Mouse (Mus musculus) midbrain, embryonic 16.5 days (tissue): Measurements from ENCODE around the gene Ak5. TPM values are rescaled to one million over a fixed set of nuclear protein-coding genes. Genes with fewer than 3 reads are reported as not detected.

Experiments
- ATAC-seq: fragments of 200-750 bp; cut with Nextera tagmentation; 2 replicates; pipeline ENCODE4 v1.8.0; 2017; ENCODE audit warnings: moderate TSS enrichment
- H3K27ac ChIP-seq: fragments of 300-500 bp; sonication (generic); 2 replicates; pipeline ENCODE4 v1.5.1; 2014; ENCODE audit warnings: mild to moderate bottlenecking, low read length, mixed read lengths
- H3K27me3 ChIP-seq: fragments of 300-500 bp; sonication (generic); 2 replicates; pipeline ENCODE4 v1.6.1; 2014; ENCODE audit warnings: low read depth, low read length, mixed read lengths; ENCODE audit not compliant: control insufficient read depth, insufficient read depth
- H3K36me3 ChIP-seq: fragments of 300-500 bp; sonication (generic); 2 replicates; pipeline ENCODE4 v1.6.1; 2014; ENCODE audit warnings: mild to moderate bottlenecking, low read length, moderate library complexity, mixed read lengths; ENCODE audit not compliant: control insufficient read depth, insufficient read depth
- H3K4me1 ChIP-seq: fragments of 300-500 bp; sonication (generic); 2 replicates; pipeline ENCODE4 v1.6.1; 2014; ENCODE audit warnings: mild to moderate bottlenecking, low read length, mixed read lengths; ENCODE audit not compliant: control insufficient read depth, insufficient read depth
- H3K4me2 ChIP-seq: fragments of 300-500 bp; sonication (generic); 2 replicates; pipeline ENCODE4 v1.6.1; 2014; ENCODE audit warnings: mild to moderate bottlenecking, low read length, mixed read lengths
- H3K4me3 ChIP-seq: fragments of 300-500 bp; sonication (generic); 2 replicates; pipeline ENCODE4 v1.5.1; 2014; ENCODE audit warnings: low read depth, mild to moderate bottlenecking, low read length, moderate library complexity, mixed read lengths
- H3K9ac ChIP-seq: fragments of 300-500 bp; sonication (generic); 2 replicates; pipeline ENCODE4 v1.6.1; 2014; ENCODE audit warnings: low read depth, low read length, mixed read lengths
- H3K9me3 ChIP-seq: fragments of 300-500 bp; sonication (generic); replicated peaks from 2 replicates; pipeline ENCODE4 v1.6.1; 2014; ENCODE audit warnings: mild to moderate bottlenecking, low read length, mixed read lengths; ENCODE audit not compliant: control insufficient read depth, poor library complexity, severe bottlenecking
- WGBS: fragments of 180-500 bp; shearing (Covaris S2); extraction: QIAGEN DNeasy Blood & Tissue Kit; methylation state at CpG from one replicate; pipeline ENCODE4 v1.1.7; 2014; 5-methylcytosine and 5-hydroxymethylcytosine counted together
- polyA plus RNA-seq: library from polyadenylated mRNA; unstranded; fragments of >200 nt; fragmentation: Nextera tagmentation; extraction: Ambion mirVana; gene quantifications from 2 replicates; pipeline ENCODE4 v1.2.1, GENCODE M21; 2015

Gene Ak5
- polyA plus RNA-seq, 1 experiment from 2014 or later = 20.9 TPM

- WGBS = 91% methylated on average over 7 of the region's 7 CpGs
- H3K4me3 ChIP-seq = no peak overlapping the region
- H3K36me3 ChIP-seq = no peaks in the 10 kb centered on the region
- ATAC-seq = no peak
- no peaks in the 10 kb centered on the region for H3K27me3 ChIP-seq
- no peaks in the 10 kb centered on the region for H3K9me3 ChIP-seq
- no peak overlapping the region for H3K27ac ChIP-seq
- H3K9ac ChIP-seq = no peak overlapping the region
- peaks cover 3% of the 10 kb centered on the region for H3K4me1 ChIP-seq
- H3K4me2 ChIP-seq = no peak overlapping the region
These were observed 147.1 kb downstream of the Ak5 start for GRCm38 (mm10) chr3:152521054-152521453.

- H3K4me2 ChIP-seq = no peak overlapping the region
- no peaks in the 10 kb centered on the region for H3K27me3 ChIP-seq
- 83% methylated on average over 3 of the region's 3 CpGs for WGBS
These were observed 148.1 kb downstream of the Ak5 start for GRCm38 (mm10) chr3:152520074-152520473.

GRCm38 (mm10) chr3:152519556-152519955 lies 148.6 kb downstream of the Ak5 start:
- Histone ChIP-seq H3K9me3 (no peaks in the 10 kb centered on the region), H3K4me1 (peaks cover 10% of the 10 kb centered on the region), H3K4me2 (no peak overlapping the region), H3K4me3 (no peak overlapping the region), H3K27me3 (no peaks in the 10 kb centered on the region), H3K27ac (no peak overlapping the region), H3K9ac (no peak overlapping the region), H3K36me3 (no peaks in the 10 kb centered on the region)
- WGBS = 95% methylated on average over 10 of the region's 10 CpGs
- no peak for ATAC-seq

More at GRCm38 (mm10) chr3:152520074-152520473, 148.1 kb downstream of the Ak5 start:
- H3K9me3 ChIP-seq = no peaks in the 10 kb centered on the region
- H3K9ac ChIP-seq = no peak overlapping the region
- no peak for ATAC-seq
- H3K4me1 ChIP-seq = peaks cover 7% of the 10 kb centered on the region
- no peak overlapping the region for H3K4me3 ChIP-seq
- H3K36me3 ChIP-seq = no peaks in the 10 kb centered on the region
- no peak overlapping the region for H3K27ac ChIP-seq

- Histone ChIP-seq H3K27ac (peak overlapping the region; percentile 69), H3K4me1 (peaks cover 10% of the 10 kb centered on the region), H3K9me3 (no peaks in the 10 kb centered on the region), H3K36me3 (no peaks in the 10 kb centered on the region), H3K4me3 (no peak overlapping the region), H3K9ac (no peak overlapping the region), H3K4me2 (no peak overlapping the region), H3K27me3 (no peaks in the 10 kb centered on the region)
- no peak for ATAC-seq
- 51% methylated on average over 3 of the region's 3 CpGs for WGBS
These were observed 151.6 kb downstream of the Ak5 start for GRCm38 (mm10) chr3:152516569-152516968.

- Histone ChIP-seq H3K4me1 (peaks cover 10% of the 10 kb centered on the region), H3K27ac (peak overlapping the region; percentile 69), H3K36me3 (no peaks in the 10 kb centered on the region), H3K27me3 (no peaks in the 10 kb centered on the region), H3K9me3 (no peaks in the 10 kb centered on the region), H3K9ac (no peak overlapping the region), H3K4me2 (no peak overlapping the region), H3K4me3 (no peak overlapping the region)
- 0 out of 2 replicates have a peak, but pooled peaks have one; percentile 36 for ATAC-seq
- WGBS = 18% methylated on average over 6 of the region's 6 CpGs
These were observed 152.2 kb downstream of the Ak5 start for GRCm38 (mm10) chr3:152515959-152516358.

GRCm38 (mm10) chr3:152512517-152512916 lies 155.6 kb downstream of the Ak5 start:
- Histone ChIP-seq H3K9me3 (no peaks in the 10 kb centered on the region), H3K27ac (no peak overlapping the region), H3K4me1 (peaks cover 10% of the 10 kb centered on the region), H3K36me3 (no peaks in the 10 kb centered on the region), H3K27me3 (no peaks in the 10 kb centered on the region), H3K4me3 (no peak overlapping the region), H3K9ac (no peak overlapping the region), H3K4me2 (no peak overlapping the region)
- no peak for ATAC-seq
- WGBS = 83% methylated on average over 2 of the region's 2 CpGs

GRCm38 (mm10) chr3:152509268-152509667 lies 158.9 kb downstream of the Ak5 start:
- Histone ChIP-seq H3K9me3 (no peaks in the 10 kb centered on the region), H3K36me3 (no peaks in the 10 kb centered on the region), H3K9ac (no peak overlapping the region), H3K27ac (no peak overlapping the region), H3K4me2 (no peak overlapping the region), H3K4me1 (no peaks in the 10 kb centered on the region; the same call in 1 of the 2 replicates), H3K4me3 (no peak overlapping the region), H3K27me3 (no peaks in the 10 kb centered on the region)
- no peak for ATAC-seq
- WGBS = 91% methylated on average over 7 of the region's 7 CpGs

GRCm38 (mm10) chr3:152508419-152508993 lies 159.7 kb downstream of the Ak5 start:
- ATAC-seq = peak; percentile 72; the same call in 1 of the 2 replicates
- H3K36me3 ChIP-seq = no peaks in the 10 kb centered on the region
- 39% methylated on average over 12 of the region's 12 CpGs for WGBS
- no peaks in the 10 kb centered on the region for H3K27me3 ChIP-seq
- no peaks in the 10 kb centered on the region for H3K9me3 ChIP-seq
- H3K27ac ChIP-seq = no peak overlapping the region
- H3K4me1 ChIP-seq = no peaks in the 10 kb centered on the region; the same call in 1 of the 2 replicates
- no peak overlapping the region for H3K4me3 ChIP-seq
- H3K9ac ChIP-seq = 0 out of 2 replicates have a peak overlapping the region, but pooled peaks have one; percentile 14
- no peak overlapping the region for H3K4me2 ChIP-seq

- 65% methylated on average over 8 of the region's 8 CpGs for WGBS
- H3K9ac ChIP-seq = no peak overlapping the region
- no peak overlapping the region for H3K4me3 ChIP-seq
- H3K4me2 ChIP-seq = no peak overlapping the region
- ATAC-seq = no peak
- no peaks in the 10 kb centered on the region for H3K36me3 ChIP-seq
- no peaks in the 10 kb centered on the region; the same call in 1 of the 2 replicates for H3K4me1 ChIP-seq
- no peak overlapping the region for H3K27ac ChIP-seq
- no peaks in the 10 kb centered on the region for H3K27me3 ChIP-seq
- no peaks in the 10 kb centered on the region for H3K9me3 ChIP-seq
These were observed 160.3 kb downstream of the Ak5 start for GRCm38 (mm10) chr3:152507900-152508299.
